Mouse (Mus musculus): ENCODE results near the gene Gm9125.
"Not testable (repeated sequence)": the region's sequence is repeated elsewhere in the genome, so short reads cannot be mapped to it uniquely, and the experiment has no call there.

DNA sequence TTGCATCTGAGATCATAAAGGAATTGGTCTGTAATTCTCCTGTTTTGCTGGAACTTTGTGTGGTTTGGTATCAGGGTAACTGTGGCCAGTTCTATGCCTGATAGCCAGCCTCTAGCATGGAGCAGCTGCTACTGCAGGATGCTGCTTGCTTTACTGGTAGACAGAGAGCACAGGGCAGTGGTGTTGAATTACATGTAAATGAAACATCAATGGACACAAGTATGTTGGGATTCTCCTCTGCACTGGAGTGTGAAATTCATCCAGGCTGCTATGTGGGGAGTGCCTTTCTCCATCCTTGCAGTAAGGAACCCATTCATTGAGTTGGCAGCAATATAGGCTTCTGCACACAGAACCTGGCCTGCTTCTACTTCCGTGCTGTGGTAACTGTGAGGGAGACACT lies 16.4 kb downstream of the Gm9125 start:
- TF ChIP-seq CTCF (IDR thresholded peaks at IDR 0.05; ENCODE audit: control insufficient read depth, insufficient read depth, low read length); POLR2A (IDR thresholded peaks at IDR 0.05; ENCODE audit: borderline replicate concordance, control insufficient read depth, low read depth, low read length): not testable (repeated sequence)

Data from bone marrow, adult 2 months (tissue).